8 mouse cellular contexts compared by ENCODE assay signal in genomic region chr6:119175078-119175853, GRCm38 (mm10). TPM values are rescaled to one million over a fixed set of nuclear protein-coding genes. Genes with fewer than 3 reads are reported as not detected.
A peak's percentile ranks its signal among the peaks of the same experiment; 100 is the strongest.
DNase-seq lines count a peak whose midpoint lies in the region; ATAC-seq lines count a peak whose summit lies in the region.

Gene Dcp1b, plus strand, starts transcription at chr6:119175253.

- peak within 1 kb of the TSS; percentile 62 for H3K4me2 ChIP-seq in hindbrain, embryonic 16.5 days (ENCODE audit: low read length)

- H3K79me2 ChIP-seq in macrophage (ENCODE audit: inconsistent target), result no peaks in the 10 kb centered on the region; the same call in 1 of the 2 replicates

- no peaks in the 10 kb centered on the region for H3K36me3 ChIP-seq in hindbrain, embryonic 16.5 days (ENCODE audit: control insufficient read depth, insufficient read depth, low read length)
- H3K36me3 ChIP-seq in macrophage (ENCODE audit: inconsistent target), result no peaks in the 10 kb centered on the region

- DNase-seq in T-cell, adult 2 months (ENCODE audit: low spot score), result peak; percentile 88
- peak; percentile 87 to 89 for DNase-seq in cerebellum, postnatal 36 days
- peak; percentile 82 for DNase-seq in gastrocnemius, adult 18-20 months (ENCODE audit: low spot score)
- peak; percentile 82 to 90 for DNase-seq in left cerebral cortex, adult 18-20 months (ENCODE audit: low spot score in 2 of 2)
- peak; percentile 91 for DNase-seq in right cerebral cortex, adult 18-20 months
- peak; percentile 63 for DNase-seq in urinary bladder, postnatal 10 days (ENCODE audit: low spot score)

- ATAC-seq in hindbrain, embryonic 16.5 days, result peak; percentile 97

- WGBS in hindbrain, embryonic 16.5 days, result under 1% methylated on average over 65 of the region's 65 CpGs
- under 1% methylated on average over 57 of the region's 65 CpGs for WGBS in macrophage (ENCODE audit: missing documents)

- H3K4me1 ChIP-seq in hindbrain, embryonic 16.5 days (ENCODE audit: control insufficient read depth, insufficient read depth, low read depth, low read length), result peaks cover 10% of the 10 kb centered on the region

- peak within 1 kb of the TSS; percentile 77 for H3K4me3 ChIP-seq in hindbrain, embryonic 16.5 days (ENCODE audit: low read length)
- peak within 1 kb of the TSS; percentile 78 for H3K4me3 ChIP-seq in macrophage (ENCODE audit: inconsistent target)

- no peaks in the 10 kb centered on the region for H3K9me3 ChIP-seq in hindbrain, embryonic 16.5 days (ENCODE audit: control insufficient read depth, low read length)

- H3K9ac ChIP-seq in hindbrain, embryonic 16.5 days (ENCODE audit: low read depth, low read length), result peak within 1 kb of the TSS; percentile 93

- H3K27ac ChIP-seq in hindbrain, embryonic 16.5 days (ENCODE audit: low read depth, low read length), result peak within 1 kb of the TSS; percentile 94
- H3K27ac ChIP-seq in macrophage, result peak within 1 kb of the TSS; percentile 37

- H3K27me3 ChIP-seq in hindbrain, embryonic 16.5 days (replicated peaks; ENCODE audit: control insufficient read depth, insufficient read depth, low read length), result no peaks in the 10 kb centered on the region

RNA-seq across cellular contexts. Expression of gene Dcp1b, which starts in this region (rescaled TPM):
- total RNA-seq in gastrocnemius, adult 18-20 months (2021), result 1 to 10 TPM; 4.3 to 4.6 TPM
- polyA plus RNA-seq in hindbrain, embryonic 16.5 days (2015; fragmentation: Nextera tagmentation; extraction: Ambion mirVana), result 10.6 and 11.8 TPM in 2 replicates
- total RNA-seq in left cerebral cortex, adult 18-20 months (2021), result 10 to 100 TPM; 17.4 to 17.8 TPM
- 10 to 100 TPM in 19 of 26 experiments, 1 to 10 TPM in 7; 5.7 to 31.9 (median 21.9) TPM for total RNA-seq in macrophage (2018; cell fraction: chromatin; rRNA removed)
- 1 to 10 TPM; 2.8 to 9.0 (median 7.3) TPM for total RNA-seq in macrophage (2018; cell fraction: cytosol; rRNA removed)
- total RNA-seq in macrophage (2018; cell fraction: nucleus; rRNA removed), result 10 to 100 TPM in 16 of 26 experiments, 1 to 10 TPM in 10; 2.8 to 30.2 (median 13.1) TPM
- polyA plus RNA-seq in macrophage (2018), result 6.4 to 13.5 TPM (median 7.1 TPM) in 3 replicates

Comparison
In these comparisons a context has a peak if more than half of its experiments do, and no peak if none do; other contexts are left out.
1. Peak in every context shown above with its lines: DNase-seq, ATAC-seq, H3K4me3 ChIP-seq and H3K27ac ChIP-seq.